Mouse (Mus musculus) CH12.LX (cell line): ENCODE measurements around the gene Trmt10a. TPM values are rescaled to one million over a fixed set of nuclear protein-coding genes. Genes with fewer than 3 reads are reported as not detected.

Experiments used
- DNase-seq: peaks from one replicate; pipeline ENCODE4 v3.0.0-alpha.2; 2013; ENCODE audit errors: extremely low read depth
- H3K27ac ChIP-seq: 2 replicates; pipeline ENCODE4 v1.5.1; 2012; ENCODE audit warnings: low read depth, mild to moderate bottlenecking, control low read depth, moderate library complexity; ENCODE audit not compliant: insufficient read depth
- H3K27me3 ChIP-seq: replicated peaks from 2 replicates; pipeline ENCODE3; 2012; ENCODE audit warnings: inconsistent platforms
- H3K36me3 ChIP-seq, 2 experiments: replicated peaks in 1 of 2; 2 replicates each; pipeline versions ENCODE3 to v1.6.1; 2012; ENCODE audit warnings: inconsistent platforms in 1 of 2, low read length in 1 of 2, mild to moderate bottlenecking in 1 of 2, mixed read lengths in 1 of 2, moderate library complexity in 1 of 2; ENCODE audit not compliant: control insufficient read depth in 1 of 2, insufficient read depth in 1 of 2
- H3K4me1 ChIP-seq, 2 experiments: 2 replicates each; pipeline ENCODE4 v1.6.1; 2012; ENCODE audit warnings: inconsistent platforms in 1 of 2, moderate library complexity in 1 of 2; ENCODE audit not compliant: insufficient read depth in 2 of 2, control insufficient read depth in 1 of 2
- H3K4me2 ChIP-seq: 2 replicates; pipeline ENCODE4 v1.6.1; 2012; ENCODE audit warnings: low read depth, mild to moderate bottlenecking, control low read depth; ENCODE audit not compliant: poor library complexity, insufficient read depth, severe bottlenecking
- H3K4me3 ChIP-seq, 3 experiments: fragments of 150-350 bp in 1 of 3; sonication (generic) in 1 of 3; replicated peaks in 1 of 3; 2 replicates each; pipeline versions ENCODE3 to v1.5.1; 2011 to 2012; ENCODE audit warnings: low read depth in 2 of 3, low read length in 2 of 3, mild to moderate bottlenecking in 2 of 3, moderate library complexity in 2 of 3, control low read depth in 1 of 3, improper control_type of control experiment in 1 of 3, inconsistent platforms in 1 of 3, mixed read lengths in 1 of 3; ENCODE audit not compliant: poor library complexity in 1 of 3
- H3K79me2 ChIP-seq: replicated peaks from 2 replicates; pipeline ENCODE4 v1.6.1; 2012; ENCODE audit warnings: mild to moderate bottlenecking, moderate library complexity; ENCODE audit not compliant: control insufficient read depth, poor library complexity, insufficient read depth, severe bottlenecking; ENCODE audit errors: extremely low read depth
- H3K9ac ChIP-seq: 2 replicates; pipeline ENCODE4 v1.6.1; 2012; ENCODE audit warnings: low read depth, mild to moderate bottlenecking, control low read depth, moderate library complexity; ENCODE audit not compliant: insufficient read depth
- H3K9me3 ChIP-seq: replicated peaks from 2 replicates; pipeline ENCODE3; 2012; ENCODE audit warnings: low read length, inconsistent platforms, mixed read lengths
- CHD1 ChIP-seq: IDR thresholded peaks from 2 replicates; pipeline ENCODE4 v1.6.1; 2012; ENCODE audit warnings: low read depth, low read length, improper control_type of control experiment, inconsistent platforms
- E2F4 ChIP-seq: IDR thresholded peaks from 2 replicates; pipeline ENCODE4 v1.6.1; 2011; ENCODE audit warnings: low read depth, low read length, improper control_type of control experiment; ENCODE audit not compliant: insufficient replicate concordance
- ELF1 ChIP-seq: IDR thresholded peaks from 2 replicates; pipeline ENCODE4 v1.6.1; 2014; ENCODE audit warnings: low read depth, mild to moderate bottlenecking, inconsistent platforms, low read length, improper control_type of control experiment
- JUN ChIP-seq: IDR thresholded peaks from 2 replicates; pipeline ENCODE4 v1.6.1; 2011; ENCODE audit warnings: low read depth, mild to moderate bottlenecking, low read length, improper control_type of control experiment, moderate library complexity; ENCODE audit not compliant: insufficient read depth
- JUND ChIP-seq: conservative IDR thresholded peaks from 2 replicates; pipeline ENCODE4 v1.6.1; 2011; ENCODE audit warnings: low read depth, low read length, improper control_type of control experiment
- MEF2A ChIP-seq: IDR thresholded peaks from 2 replicates; pipeline ENCODE4 v1.6.1; 2014; ENCODE audit warnings: low read depth, mild to moderate bottlenecking, inconsistent platforms, low read length, improper control_type of control experiment, borderline replicate concordance
- MXI1 ChIP-seq: IDR thresholded peaks from 2 replicates; pipeline ENCODE4 v1.6.1; 2011; ENCODE audit warnings: mild to moderate bottlenecking, low read depth, low read length, improper control_type of control experiment
- PAX5 ChIP-seq: IDR thresholded peaks from 2 replicates; pipeline ENCODE4 v1.6.1; 2012; ENCODE audit warnings: low read length, inconsistent platforms, mixed read lengths
- POLR2A ChIP-seq: IDR thresholded peaks from 2 replicates; pipeline ENCODE4 v1.6.1; 2011; ENCODE audit warnings: low read depth, mild to moderate bottlenecking, improper control_type of control experiment, low read length
- POLR2AphosphoS2 ChIP-seq: IDR thresholded peaks from 2 replicates; pipeline ENCODE4 v1.6.1; 2011; ENCODE audit warnings: low read depth, low read length, improper control_type of control experiment
- RAD21 ChIP-seq: IDR thresholded peaks from 2 replicates; pipeline ENCODE4 v1.6.1; 2011; ENCODE audit warnings: low read depth, mild to moderate bottlenecking, low read length, improper control_type of control experiment, moderate library complexity
- RCOR1 ChIP-seq: conservative IDR thresholded peaks from 2 replicates; pipeline ENCODE4 v1.6.1; 2012; ENCODE audit warnings: low read depth, mild to moderate bottlenecking, inconsistent platforms, low read length, improper control_type of control experiment
- SMC3 ChIP-seq: IDR thresholded peaks from 2 replicates; pipeline ENCODE4 v1.6.1; 2011; ENCODE audit warnings: low read depth, low read length, improper control_type of control experiment
- TBP ChIP-seq: conservative IDR thresholded peaks from 2 replicates; pipeline ENCODE4 v1.6.1; 2011; ENCODE audit warnings: low read depth, low read length, improper control_type of control experiment
- USF1 ChIP-seq: IDR thresholded peaks from 2 replicates; pipeline ENCODE4 v1.6.1; 2014; ENCODE audit warnings: low read depth, mild to moderate bottlenecking, inconsistent platforms, low read length, improper control_type of control experiment
- USF2 ChIP-seq: conservative IDR thresholded peaks from 2 replicates; pipeline ENCODE4 v1.6.1; 2011; ENCODE audit warnings: low read depth, low read length, improper control_type of control experiment
- ZKSCAN1 ChIP-seq: IDR thresholded peaks from 2 replicates; pipeline ENCODE4 v1.6.1; 2012; ENCODE audit warnings: low read depth, inconsistent platforms, low read length, improper control_type of control experiment, borderline replicate concordance
- ZMIZ1 ChIP-seq: IDR thresholded peaks from 2 replicates; pipeline ENCODE4 v1.6.1; 2012; ENCODE audit warnings: low read depth, mild to moderate bottlenecking, inconsistent platforms, low read length, improper control_type of control experiment
- dilution Hi-C: fragments of 300-500 bp; cut with MboI; formaldehyde crosslinking; loops from 2 replicates; pipeline ENCODE4 v1.14.3; 2020; ENCODE audit warnings: low sequenced_read_pairs; ENCODE audit not compliant: extremely low pct_unique_long_range_greater_than_20kb, extremely low pct_ligation_motif_present
- in situ Hi-C: fragments of 300-500 bp; cut with MboI; formaldehyde crosslinking; loops from 3 replicates; pipeline ENCODE4 v1.14.3; 2019; ENCODE audit warnings: low sequenced_read_pairs, low pct_ligation_motif_present, low pct_unique_long_range_greater_than_20kb, mixed read lengths
- polyA plus RNA-seq: library from polyadenylated mRNA; unstranded; fragments of >175 nt; gene quantifications from 2 replicates; pipeline ENCODE4 v1.2.1, GENCODE M21; 2012; ENCODE audit warnings: low read depth; ENCODE audit not compliant: insufficient read length
- total RNA-seq, 2 experiments: library from RNA; depleted of rRNA; stranded (reverse); fragments of 300-350 nt in 1 of 2; fragments of >200 nt in 1 of 2; gene quantifications; 2 replicates each; pipeline ENCODE4 v1.2.3; 2012 to 2014

Gene Trmt10a
- total and polyA plus RNA-seq, 3 experiments, result 31.6 to 65.7 (median 38.0) TPM

- DNase-seq, result no peak
- no peaks in the 10 kb centered on the region for H3K9me3 ChIP-seq
- peak overlapping the region; percentile 18 for H3K4me2 ChIP-seq
- H3K27ac ChIP-seq, result no peak overlapping the region
- H3K27me3 ChIP-seq, result no peaks in the 10 kb centered on the region
- no peaks in the 10 kb centered on the region for H3K79me2 ChIP-seq
- no peaks in the 10 kb centered on the region for H3K36me3 ChIP-seq
- dilution Hi-C loops (no loop called here), in situ Hi-C loops (no loop called here)
- H3K4me1 ChIP-seq, result peaks cover 5 to 8% of the 10 kb centered on the region in 2 experiments
- H3K9ac ChIP-seq, result no peak overlapping the region
- TF ChIP-seq PAX5 (no peak), ZKSCAN1 (no peak)
- H3K4me3 ChIP-seq, result no peak overlapping the region
Observed at GRCm38 (mm10) chr3:138123842-138124241, 19.4 kb upstream of the Trmt10a start.

GRCm38 (mm10) chr3:138129110-138129509 lies 14.1 kb upstream of the Trmt10a start:
- Histone ChIP-seq H3K4me1 (peaks cover 2 to 9% of the 10 kb centered on the region in 2 experiments; a peak in 2 of 4 replicates), H3K9me3 (no peaks in the 10 kb centered on the region), H3K4me3 (no peak overlapping the region), H3K9ac (no peak overlapping the region), H3K27ac (no peak overlapping the region), H3K79me2 (no peaks in the 10 kb centered on the region), H3K4me2 (no peak overlapping the region), H3K36me3 (peaks cover 0 to 2% of the 10 kb centered on the region in 2 experiments), H3K27me3 (no peaks in the 10 kb centered on the region)
- DNase-seq, result no peak
- in situ Hi-C loops (no loop called here), dilution Hi-C loops (loop anchor here (25.0 kb wide), 1 partner anchor 342 kb away; no protein-coding TSS in a partner anchor)
- no peak for TF ChIP-seq USF1
- no peak for TF ChIP-seq ZMIZ1
- no peak for TF ChIP-seq TBP
- TF ChIP-seq RCOR1, result no peak
- no peak for TF ChIP-seq MEF2A
- no peak for TF ChIP-seq SMC3
- no peak for TF ChIP-seq CHD1
- no peak for TF ChIP-seq E2F4
- no peak for TF ChIP-seq JUND
- no peak for TF ChIP-seq POLR2A
- no peak for TF ChIP-seq RAD21
- no peak for TF ChIP-seq POLR2AphosphoS2
- TF ChIP-seq USF2, result no peak
- no peak for TF ChIP-seq JUN
- no peak for TF ChIP-seq MXI1
- TF ChIP-seq ELF1, result no peak
